Mouse (Mus musculus) E14TG2a.4 (cell line): ENCODE results near the gene Wapl.

Experiments used
- H3K27me3 ChIP-seq: 2 replicates; pipeline ENCODE4 v1.6.1; 2014; ENCODE audit warnings: low read length, control low read depth; ENCODE audit not compliant: insufficient read depth
- H3K36me3 ChIP-seq: 2 replicates; pipeline ENCODE4 v1.6.1; 2014; ENCODE audit warnings: low read length, control low read depth; ENCODE audit not compliant: insufficient read depth
- H3K4me1 ChIP-seq: replicated peaks from 2 replicates; pipeline ENCODE4 v1.6.1; 2014; ENCODE audit warnings: low read depth, low read length, control low read depth
- H3K4me3 ChIP-seq: replicated peaks from 2 replicates; pipeline ENCODE4 v1.5.1; 2014; ENCODE audit warnings: mild to moderate bottlenecking, low read length
- H3K9me3 ChIP-seq: 2 replicates; pipeline ENCODE4 v1.6.1; 2014; ENCODE audit warnings: low read length, control low read depth
- CTCF ChIP-seq: conservative IDR thresholded peaks from 2 replicates; pipeline ENCODE4 v1.5.1; 2014; ENCODE audit warnings: low read length
- NANOG ChIP-seq: IDR thresholded peaks from 2 replicates; pipeline ENCODE4 v1.6.1; 2014; ENCODE audit warnings: borderline replicate concordance, low read length, mixed read lengths
- POU5F1 ChIP-seq: IDR thresholded peaks from 2 replicates; pipeline ENCODE4 v1.6.1; 2014; ENCODE audit warnings: low read length, borderline replicate concordance

Gene Wapl

GRCm38 (mm10) chr14:34660351-34660787, 13.4 kb upstream of the Wapl start:
- Histone ChIP-seq H3K9me3 (no peaks in the 10 kb centered on the region), H3K27me3 (no peaks in the 10 kb centered on the region), H3K4me1 (peaks cover 75% of the 10 kb centered on the region), H3K36me3 (no peaks in the 10 kb centered on the region), H3K4me3 (peak overlapping the region; percentile 72; the same call in 1 of the 2 replicates)
- no peak for TF ChIP-seq NANOG
- TF ChIP-seq POU5F1 = no peak
- no peak for TF ChIP-seq CTCF

- no peaks in the 10 kb centered on the region for H3K27me3 ChIP-seq
- peak overlapping the region; percentile 72 for H3K4me3 ChIP-seq
- TF ChIP-seq NANOG (no peak), POU5F1 (no peak), CTCF (no peak)
- peaks cover 79% of the 10 kb centered on the region for H3K4me1 ChIP-seq
- no peaks in the 10 kb centered on the region for H3K9me3 ChIP-seq
- H3K36me3 ChIP-seq = no peaks in the 10 kb centered on the region
These were observed 12.7 kb upstream of the Wapl start for GRCm38 (mm10) chr14:34660788-34661591.

GRCm38 (mm10) chr14:34661621-34662477, 11.9 kb upstream of the Wapl start:
- no peak for TF ChIP-seq NANOG
- no peak for TF ChIP-seq CTCF
- Histone ChIP-seq H3K4me1 (peaks cover 72% of the 10 kb centered on the region), H3K4me3 (peak overlapping the region; percentile 72), H3K27me3 (no peaks in the 10 kb centered on the region), H3K9me3 (no peaks in the 10 kb centered on the region), H3K36me3 (no peaks in the 10 kb centered on the region)

GRCm38 (mm10) chr14:34662478-34662826, 11.3 kb upstream of the Wapl start:
- no peaks in the 10 kb centered on the region for H3K36me3 ChIP-seq
- TF ChIP-seq NANOG (no peak), POU5F1 (no peak), CTCF (no peak)

DNA sequence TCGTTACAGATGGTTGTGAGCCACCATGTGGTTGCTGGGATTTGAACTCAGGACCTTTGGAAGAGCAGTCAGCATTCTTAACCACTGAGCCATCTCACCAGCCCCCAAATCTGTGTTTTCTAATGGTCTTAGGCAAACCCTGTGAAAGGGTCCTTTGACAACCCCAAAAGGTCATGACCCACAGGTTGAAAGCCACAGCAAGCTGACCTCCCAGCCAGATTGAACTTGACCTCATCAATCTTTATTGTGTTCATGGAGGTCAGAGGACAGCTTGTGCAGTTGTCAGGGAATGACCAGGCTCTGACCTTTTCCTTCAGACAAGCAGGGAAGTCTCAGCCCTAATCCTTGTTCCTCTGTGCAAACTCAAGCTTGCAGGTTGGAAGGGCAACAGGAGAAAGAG, 10.3 kb upstream of the Wapl start:
- Histone ChIP-seq H3K4me1 (peaks cover 62% of the 10 kb centered on the region), H3K4me3 (no peak overlapping the region), H3K9me3 (no peaks in the 10 kb centered on the region), H3K36me3 (no peaks in the 10 kb centered on the region), H3K27me3 (no peaks in the 10 kb centered on the region)
- TF ChIP-seq POU5F1 = no peak
- TF ChIP-seq NANOG = peak; percentile 34; the same call in 1 of the 2 replicates
- no peak for TF ChIP-seq CTCF

More at GRCm38 (mm10) chr14:34662478-34662826, 11.3 kb upstream of the Wapl start:
- Histone ChIP-seq H3K4me3 (peak overlapping the region; percentile 72), H3K4me1 (peaks cover 67% of the 10 kb centered on the region), H3K27me3 (no peaks in the 10 kb centered on the region), H3K9me3 (no peaks in the 10 kb centered on the region)

- no peak overlapping the region for H3K4me3 ChIP-seq
- TF ChIP-seq CTCF (no peak), POU5F1 (no peak), NANOG (no peak)
- no peaks in the 10 kb centered on the region for H3K9me3 ChIP-seq
- no peaks in the 10 kb centered on the region for H3K27me3 ChIP-seq
- H3K36me3 ChIP-seq = no peaks in the 10 kb centered on the region
- H3K4me1 ChIP-seq = peaks cover 56% of the 10 kb centered on the region
These were observed 4.6 kb upstream of the Wapl start for GRCm38 (mm10) chr14:34669082-34669481.

DNA sequence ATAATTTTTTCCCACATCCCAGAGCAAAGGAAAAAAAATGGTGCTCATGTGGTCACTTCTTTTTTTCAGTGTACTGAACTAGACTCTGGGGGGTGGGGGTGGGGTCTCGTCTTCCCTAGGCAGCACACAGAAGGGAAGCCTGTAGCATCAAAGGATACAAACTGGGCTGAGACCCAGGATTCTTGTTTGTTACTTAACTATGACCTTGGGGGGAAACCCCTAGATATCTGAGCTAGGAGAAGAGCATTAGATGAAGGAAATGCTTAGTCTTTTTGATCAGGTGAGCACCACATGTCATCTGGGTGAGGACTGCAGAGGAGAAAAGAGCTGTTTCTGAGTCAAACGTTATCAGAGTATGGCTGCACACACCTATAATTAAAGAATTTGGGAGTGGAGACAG, 3.5 kb upstream of the Wapl start:
- no peaks in the 10 kb centered on the region for H3K36me3 ChIP-seq
- TF ChIP-seq POU5F1 (no peak), CTCF (no peak), NANOG (no peak)
- H3K4me1 ChIP-seq = peaks cover 51% of the 10 kb centered on the region
- H3K4me3 ChIP-seq = no peak overlapping the region
- no peaks in the 10 kb centered on the region for H3K9me3 ChIP-seq
- no peaks in the 10 kb centered on the region for H3K27me3 ChIP-seq

DNA sequence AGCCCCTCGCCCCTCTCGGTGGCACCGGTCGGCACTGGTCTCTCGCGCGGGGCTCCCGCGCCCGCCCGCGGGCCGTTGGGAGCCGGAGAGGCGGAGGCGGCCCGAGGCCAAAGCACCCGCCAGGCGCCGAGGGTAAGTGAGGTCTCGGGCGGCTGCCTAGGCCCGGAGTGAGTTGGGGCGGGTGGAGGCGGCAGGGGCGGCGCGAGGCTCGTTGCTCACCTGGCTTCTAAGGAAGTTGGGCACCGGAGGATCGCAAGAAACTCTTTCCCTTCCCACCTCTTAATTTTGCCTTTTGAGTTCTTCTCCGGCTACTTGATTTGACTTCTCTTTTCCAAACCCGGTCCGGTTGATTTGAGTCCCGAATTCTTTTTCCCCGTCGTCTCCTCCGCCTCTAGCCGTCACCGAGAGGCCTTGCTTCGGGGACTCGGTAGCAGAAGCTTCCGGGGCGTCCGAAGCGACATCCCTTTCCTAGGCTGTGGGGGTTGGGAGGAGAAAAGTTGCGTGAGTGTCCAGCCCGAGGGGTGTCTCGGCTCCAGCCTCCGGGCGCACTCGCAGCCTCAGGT, 582 bp downstream of the Wapl start:
- TF ChIP-seq NANOG = no peak
- TF ChIP-seq POU5F1 = no peak
- TF ChIP-seq CTCF = no peak
- peaks cover 26% of the 10 kb centered on the region for H3K36me3 ChIP-seq
- H3K4me1 ChIP-seq = peaks cover 75% of the 10 kb centered on the region
- no peaks in the 10 kb centered on the region for H3K9me3 ChIP-seq
- H3K27me3 ChIP-seq = no peaks in the 10 kb centered on the region
- peak overlapping the region; percentile 96 for H3K4me3 ChIP-seq
